In genomic region chr15:60760015-60760437, GRCm38 (mm10) we compare ENCODE assay signal across 8 mouse cellular contexts.
A peak's percentile ranks its signal among the peaks of the same experiment; 100 is the strongest.
DNase-seq lines count a peak whose midpoint lies in the region; ATAC-seq and TF ChIP-seq lines count a peak whose summit lies in the region.

No protein-coding gene starts in this region.

- H3K36me3 ChIP-seq in G1E (replicated peaks) = no peaks in the 10 kb centered on the region
- H3K36me3 ChIP-seq in embryonic facial prominence, embryonic 14.5 days (ENCODE audit: control insufficient read depth, insufficient read depth, low read length) = no peaks in the 10 kb centered on the region
- H3K36me3 ChIP-seq in heart, postnatal 0 days (replicated peaks; ENCODE audit: control insufficient read depth, insufficient read depth, low read length) = no peaks in the 10 kb centered on the region

- H3K27me3 ChIP-seq in G1E (ENCODE audit: insufficient read depth, low read length) = no peaks in the 10 kb centered on the region
- H3K27me3 ChIP-seq in embryonic facial prominence, embryonic 14.5 days (replicated peaks; ENCODE audit: control insufficient read depth, insufficient read depth, low read length) = no peaks in the 10 kb centered on the region
- H3K27me3 ChIP-seq in heart, postnatal 0 days (ENCODE audit: control insufficient read depth, insufficient read depth, low read length) = no peaks in the 10 kb centered on the region

- peak; percentile 35 for TF ChIP-seq CTCF in G1E (IDR thresholded peaks at IDR 0.05; ENCODE audit: low read depth, low read length)
- peak; percentile 63 for TF ChIP-seq CTCF in heart, postnatal 0 days (IDR thresholded peaks at IDR 0.05; ENCODE audit: low read depth)

- no peak for DNase-seq in G1E (ENCODE audit: low spot score)
- DNase-seq in adrenal gland, postnatal 36 days = peak; percentile 74 to 82
- DNase-seq in embryonic facial prominence, embryonic 14.5 days (ENCODE audit: low spot score) = peak; percentile 30
- peak; percentile 60 for DNase-seq in heart, postnatal 0 days (ENCODE audit: low spot score)
- DNase-seq in kidney, postnatal 36 days = peak; percentile 58 to 88
- peak; percentile 55 for DNase-seq in lung, postnatal 25 days (ENCODE audit: low spot score)
- peak; percentile 28 to 62 for DNase-seq in spleen, postnatal 10 days (ENCODE audit: low spot score in 2 of 2)

- H3K27ac ChIP-seq in embryonic facial prominence, embryonic 14.5 days (replicated peaks; ENCODE audit: low read depth, low read length) = no peak overlapping the region
- H3K27ac ChIP-seq in heart, postnatal 0 days (ENCODE audit: low read depth) = no peak overlapping the region

- no peak overlapping the region for H3K4me3 ChIP-seq in G1E (ENCODE audit: low read depth, low read length)
- H3K4me3 ChIP-seq in embryonic facial prominence, embryonic 14.5 days (ENCODE audit: low read depth, low read length) = no peak overlapping the region
- no peak overlapping the region for H3K4me3 ChIP-seq in heart, postnatal 0 days (ENCODE audit: low read depth, low read length)

- ATAC-seq in G1E (ENCODE audit: extremely low read depth, insufficient number of reproducible peaks, low FRiP score, poor library complexity, severe bottlenecking) = no peak
- ATAC-seq in embryonic facial prominence, embryonic 14.5 days (ENCODE audit: low read depth) = peak; percentile 75
- ATAC-seq in heart, postnatal 0 days (ENCODE audit: insufficient read depth, low read depth) = peak; percentile 87
- no peak for ATAC-seq in erythroblast, adult 5-6 weeks (replicated peaks; ENCODE audit: low FRiP score, poor library complexity, severe bottlenecking)

- H3K4me2 ChIP-seq in embryonic facial prominence, embryonic 14.5 days (ENCODE audit: low read depth, low read length) = no peak overlapping the region
- H3K4me2 ChIP-seq in heart, postnatal 0 days (ENCODE audit: low read depth, low read length) = no peak overlapping the region

- TF ChIP-seq EP300 in heart, postnatal 0 days (IDR thresholded peaks at IDR 0.05; ENCODE audit: low read depth) = no peak

- H3K4me1 ChIP-seq in G1E (ENCODE audit: insufficient read depth, low read depth, low read length) = no peaks in the 10 kb centered on the region
- H3K4me1 ChIP-seq in embryonic facial prominence, embryonic 14.5 days (ENCODE audit: control insufficient read depth, insufficient read depth, low read length) = 0 out of 2 replicates have a peak, but pooled peaks cover 5% of the 10 kb centered on the region
- H3K4me1 ChIP-seq in heart, postnatal 0 days (ENCODE audit: control insufficient read depth, insufficient read depth) = 0 out of 2 replicates have a peak, but pooled peaks cover 3% of the 10 kb centered on the region

- no peak overlapping the region for H3K9ac ChIP-seq in embryonic facial prominence, embryonic 14.5 days (ENCODE audit: low read depth, low read length)
- no peak overlapping the region for H3K9ac ChIP-seq in heart, postnatal 0 days (replicated peaks; ENCODE audit: low read depth, low read length)

- WGBS in embryonic facial prominence, embryonic 14.5 days = 22% methylated on average over 6 of the region's 6 CpGs
- 14% methylated on average over 6 of the region's 6 CpGs for WGBS in heart, postnatal 0 days

- 0 out of 2 replicates have a peak, but pooled peaks cover 2% of the 10 kb centered on the region for H3K9me3 ChIP-seq in G1E (replicated peaks)
- H3K9me3 ChIP-seq in embryonic facial prominence, embryonic 14.5 days (ENCODE audit: control insufficient read depth, low read length) = no peaks in the 10 kb centered on the region
- no peaks in the 10 kb centered on the region for H3K9me3 ChIP-seq in heart, postnatal 0 days (replicated peaks; ENCODE audit: control insufficient read depth, low read length)

Comparison
In these comparisons a context has a peak if more than half of its experiments do, and no peak if none do; other contexts are left out.
1. ATAC-seq: peak in embryonic facial prominence, embryonic 14.5 days (single experiment) and heart, postnatal 0 days (single experiment); none in G1E (single experiment) and erythroblast, adult 5-6 weeks (single experiment).